Mouse (Mus musculus) heart, embryonic 14.5 days (tissue): ENCODE results near the gene Crkl. TPM values are rescaled to one million over a fixed set of nuclear protein-coding genes. Genes with fewer than 3 reads are reported as not detected.

Experiments
- ATAC-seq: fragments of 200-750 bp; cut with Nextera tagmentation; 2 replicates; pipeline ENCODE4 v1.8.0; 2017; ENCODE audit warnings: low read depth, moderate TSS enrichment; ENCODE audit not compliant: insufficient number of reproducible peaks, insufficient read depth, low FRiP score
- H3K27ac ChIP-seq, 2 experiments: fragments of 200-500 bp in 1 of 2; fragments of 300-500 bp in 1 of 2; sonication (generic) in 1 of 2; replicated peaks in 1 of 2; 2 replicates each; pipeline ENCODE4 v1.5.1; 2012 to 2014; ENCODE audit warnings: low read depth in 2 of 2, low read length in 2 of 2, control low read depth in 1 of 2, mild to moderate bottlenecking in 1 of 2, mixed read lengths in 1 of 2; ENCODE audit not compliant: control insufficient read depth in 1 of 2, insufficient read depth in 1 of 2
- H3K27me3 ChIP-seq: fragments of 300-500 bp; sonication (generic); 2 replicates; pipeline ENCODE4 v1.6.1; 2014; ENCODE audit warnings: mild to moderate bottlenecking, low read length, control low read depth; ENCODE audit not compliant: control insufficient read depth, insufficient read depth
- H3K36me3 ChIP-seq: fragments of 300-500 bp; sonication (generic); 2 replicates; pipeline ENCODE4 v1.6.1; 2014; ENCODE audit warnings: mild to moderate bottlenecking, control low read depth, low read length, mixed read lengths; ENCODE audit not compliant: control insufficient read depth, insufficient read depth
- H3K4me1 ChIP-seq, 2 experiments: fragments of 200-500 bp in 1 of 2; fragments of 300-500 bp in 1 of 2; sonication (generic) in 1 of 2; 2 replicates each; pipeline ENCODE4 v1.6.1; 2012 to 2014; ENCODE audit warnings: low read length in 2 of 2, control low read depth in 1 of 2, mixed read lengths in 1 of 2; ENCODE audit not compliant: control insufficient read depth in 2 of 2, insufficient read depth in 2 of 2
- H3K4me2 ChIP-seq: fragments of 300-500 bp; sonication (generic); 2 replicates; pipeline ENCODE4 v1.6.1; 2014; ENCODE audit warnings: mild to moderate bottlenecking, low read length
- H3K4me3 ChIP-seq, 2 experiments: fragments of 200-500 bp in 1 of 2; fragments of 300-500 bp in 1 of 2; sonication (generic) in 1 of 2; 2 replicates each; pipeline ENCODE4 v1.5.1; 2012 to 2014; ENCODE audit warnings: low read length in 2 of 2, mild to moderate bottlenecking in 2 of 2, control low read depth in 1 of 2, low read depth in 1 of 2, moderate library complexity in 1 of 2; ENCODE audit not compliant: control insufficient read depth in 1 of 2, insufficient read depth in 1 of 2
- H3K9ac ChIP-seq: fragments of 300-500 bp; sonication (generic); 2 replicates; pipeline ENCODE4 v1.6.1; 2014; ENCODE audit warnings: mild to moderate bottlenecking, low read length
- H3K9me3 ChIP-seq: fragments of 300-500 bp; sonication (generic); 2 replicates; pipeline ENCODE4 v1.6.1; 2016; ENCODE audit warnings: low read length, control low read depth; ENCODE audit not compliant: control insufficient read depth
- WGBS: fragments of 180-500 bp; shearing (Covaris S2); extraction: QIAGEN DNeasy Blood & Tissue Kit; methylation state at CpG from one replicate; pipeline ENCODE4 v1.1.7; 2014; 5-methylcytosine and 5-hydroxymethylcytosine counted together
- polyA plus RNA-seq: library from polyadenylated mRNA; unstranded; fragments of >200 nt; fragmentation: Nextera tagmentation; extraction: Ambion mirVana; gene quantifications from 2 replicates; pipeline ENCODE4 v1.2.1, GENCODE M21; 2014

Crkl gene
- polyA plus RNA-seq, 1 experiment from 2014 or later = 40.7 TPM

- ATAC-seq = no peak
- Histone ChIP-seq H3K27ac (no peak overlapping the region), H3K4me1 (peaks cover 4 to 11% of the 10 kb centered on the region in 2 experiments), H3K9me3 (no peaks in the 10 kb centered on the region), H3K36me3 (peaks cover 39% of the 10 kb centered on the region), H3K4me2 (no peak overlapping the region), H3K27me3 (no peaks in the 10 kb centered on the region), H3K9ac (no peak overlapping the region), H3K4me3 (no peak overlapping the region)
- 46% methylated on average over 2 of the region's 2 CpGs for WGBS
Observed at GRCm38 (mm10) chr16:17510686-17511085, 58.9 kb downstream of the Crkl start.

GRCm38 (mm10) chr16:17511431-17511830 lies 59.6 kb downstream of the Crkl start:
- peaks cover 4 to 11% of the 10 kb centered on the region in 2 experiments for H3K4me1 ChIP-seq
- H3K36me3 ChIP-seq = peaks cover 47% of the 10 kb centered on the region
- no peaks in the 10 kb centered on the region for H3K27me3 ChIP-seq
- H3K9ac ChIP-seq = no peak overlapping the region
- H3K4me3 ChIP-seq = no peak overlapping the region
- H3K9me3 ChIP-seq = no peaks in the 10 kb centered on the region
- WGBS = 90% methylated on average over 4 of the region's 4 CpGs
- H3K4me2 ChIP-seq = no peak overlapping the region
- H3K27ac ChIP-seq = no peak overlapping the region
- ATAC-seq = no peak

- Histone ChIP-seq H3K27me3 (no peaks in the 10 kb centered on the region), H3K9me3 (no peaks in the 10 kb centered on the region), H3K4me3 (no peak overlapping the region), H3K36me3 (peaks cover 94% of the 10 kb centered on the region), H3K4me2 (no peak overlapping the region), H3K9ac (no peak overlapping the region), H3K4me1 (no peaks in the 10 kb centered on the region), H3K27ac (no peak overlapping the region)
- WGBS = 81% methylated on average over 2 of the region's 2 CpGs
- no peak for ATAC-seq
Observed at GRCm38 (mm10) chr16:17518910-17519309, 67.1 kb downstream of the Crkl start.

GRCm38 (mm10) chr16:17524156-17524555 lies 72.4 kb downstream of the Crkl start:
- Histone ChIP-seq H3K4me3 (no peak overlapping the region), H3K9me3 (no peaks in the 10 kb centered on the region), H3K27ac (no peak overlapping the region), H3K9ac (no peak overlapping the region), H3K4me1 (no peaks in the 10 kb centered on the region), H3K4me2 (no peak overlapping the region), H3K27me3 (no peaks in the 10 kb centered on the region), H3K36me3 (peaks cover 98% of the 10 kb centered on the region)
- WGBS = 90% methylated on average over 11 of the region's 11 CpGs
- no peak for ATAC-seq

GRCm38 (mm10) chr16:17525524-17525923 lies 73.7 kb downstream of the Crkl start:
- no peak overlapping the region for H3K4me2 ChIP-seq
- H3K4me3 ChIP-seq = no peak overlapping the region
- H3K36me3 ChIP-seq = peaks cover 84% of the 10 kb centered on the region
- no peaks in the 10 kb centered on the region for H3K9me3 ChIP-seq
- H3K27ac ChIP-seq = no peak overlapping the region
- no peak for ATAC-seq
- WGBS = 84% methylated on average over 3 of the region's 3 CpGs
- H3K9ac ChIP-seq = no peak overlapping the region
- peaks cover 2 to 10% of the 10 kb centered on the region in 2 experiments; a peak in 3 of 4 replicates for H3K4me1 ChIP-seq
- H3K27me3 ChIP-seq = no peaks in the 10 kb centered on the region

GRCm38 (mm10) chr16:17526223-17526622 lies 74.4 kb downstream of the Crkl start:
- Histone ChIP-seq H3K27me3 (no peaks in the 10 kb centered on the region), H3K9ac (no peak overlapping the region), H3K36me3 (peaks cover 77% of the 10 kb centered on the region), H3K9me3 (no peaks in the 10 kb centered on the region), H3K4me3 (no peak overlapping the region), H3K27ac (no peak overlapping the region), H3K4me1 (peaks cover 2 to 10% of the 10 kb centered on the region in 2 experiments; a peak in 3 of 4 replicates), H3K4me2 (no peak overlapping the region)
- 86% methylated on average over 6 of the region's 6 CpGs for WGBS
- ATAC-seq = no peak

- Histone ChIP-seq H3K9me3 (no peaks in the 10 kb centered on the region), H3K27ac (no peak overlapping the region), H3K36me3 (peaks cover 63% of the 10 kb centered on the region), H3K4me1 (peaks cover 5 to 10% of the 10 kb centered on the region in 2 experiments), H3K9ac (no peak overlapping the region), H3K4me3 (no peak overlapping the region), H3K27me3 (no peaks in the 10 kb centered on the region), H3K4me2 (no peak overlapping the region)
- ATAC-seq = no peak
Observed at GRCm38 (mm10) chr16:17527606-17528005, 75.8 kb downstream of the Crkl start.

GRCm38 (mm10) chr16:17528276-17528675 lies 76.5 kb downstream of the Crkl start:
- H3K36me3 ChIP-seq = peaks cover 57% of the 10 kb centered on the region
- H3K27ac ChIP-seq = no peak overlapping the region
- no peak for ATAC-seq
- no peak overlapping the region for H3K9ac ChIP-seq
- no peaks in the 10 kb centered on the region for H3K9me3 ChIP-seq
- H3K4me1 ChIP-seq = peaks cover 5 to 10% of the 10 kb centered on the region in 2 experiments
- no peak overlapping the region for H3K4me2 ChIP-seq
- 84% methylated on average over 13 of the region's 13 CpGs for WGBS
- no peaks in the 10 kb centered on the region for H3K27me3 ChIP-seq
- no peak overlapping the region for H3K4me3 ChIP-seq
